Mouse (Mus musculus) liver, embryonic 16.5 days (tissue): ENCODE results near the gene Olfr916. TPM values are rescaled to one million over a fixed set of nuclear protein-coding genes. Genes with fewer than 3 reads are reported as not detected.

Experiments used
- ATAC-seq: fragments of 200-750 bp; cut with Nextera tagmentation; 2 replicates; pipeline ENCODE4 v1.8.0; 2017; ENCODE audit warnings: low read depth, mild to moderate bottlenecking, moderate number of reproducible peaks, moderate library complexity
- H3K27ac ChIP-seq: fragments of 300-500 bp; sonication (generic); 2 replicates; pipeline ENCODE4 v1.5.1; 2014; ENCODE audit warnings: mild to moderate bottlenecking, low read length
- H3K27me3 ChIP-seq: fragments of 300-500 bp; sonication (generic); 2 replicates; pipeline ENCODE4 v1.6.1; 2014; ENCODE audit warnings: low read depth, low read length, mixed read lengths; ENCODE audit not compliant: control insufficient read depth, insufficient read depth
- H3K36me3 ChIP-seq: fragments of 300-500 bp; sonication (generic); 2 replicates; pipeline ENCODE4 v1.6.1; 2014; ENCODE audit warnings: mild to moderate bottlenecking; ENCODE audit not compliant: control insufficient read depth, insufficient read depth
- H3K4me1 ChIP-seq: fragments of 300-500 bp; sonication (generic); 2 replicates; pipeline ENCODE4 v1.6.1; 2014; ENCODE audit warnings: low read depth, low read length, mixed read lengths; ENCODE audit not compliant: control insufficient read depth
- H3K4me2 ChIP-seq: fragments of 300-500 bp; sonication (generic); 2 replicates; pipeline ENCODE4 v1.6.1; 2014; ENCODE audit warnings: low read depth, low read length, mixed read lengths
- H3K4me3 ChIP-seq: fragments of 300-500 bp; sonication (generic); 2 replicates; pipeline ENCODE4 v1.5.1; 2014; ENCODE audit warnings: low read depth, mild to moderate bottlenecking, low read length
- H3K9ac ChIP-seq: fragments of 300-500 bp; sonication (generic); 2 replicates; pipeline ENCODE4 v1.6.1; 2014; ENCODE audit warnings: low read depth, low read length
- H3K9me3 ChIP-seq: fragments of 300-500 bp; sonication (generic); replicated peaks from 2 replicates; pipeline ENCODE4 v1.6.1; 2016; ENCODE audit warnings: low read length; ENCODE audit not compliant: control insufficient read depth
- WGBS: fragments of 180-500 bp; shearing (Covaris S2); extraction: QIAGEN DNeasy Blood & Tissue Kit; methylation state at CpG from one replicate; pipeline ENCODE4 v1.1.7; 2014; ENCODE audit not compliant: insufficient replicate concordance; 5-methylcytosine and 5-hydroxymethylcytosine counted together
- polyA plus RNA-seq: library from polyadenylated mRNA; unstranded; fragments of >200 nt; fragmentation: Nextera tagmentation; extraction: Ambion mirVana; gene quantifications from 2 replicates; pipeline ENCODE4 v1.2.1, GENCODE M21; 2015

The Olfr916 gene
- not detected in 2 replicates for polyA plus RNA-seq

DNA sequence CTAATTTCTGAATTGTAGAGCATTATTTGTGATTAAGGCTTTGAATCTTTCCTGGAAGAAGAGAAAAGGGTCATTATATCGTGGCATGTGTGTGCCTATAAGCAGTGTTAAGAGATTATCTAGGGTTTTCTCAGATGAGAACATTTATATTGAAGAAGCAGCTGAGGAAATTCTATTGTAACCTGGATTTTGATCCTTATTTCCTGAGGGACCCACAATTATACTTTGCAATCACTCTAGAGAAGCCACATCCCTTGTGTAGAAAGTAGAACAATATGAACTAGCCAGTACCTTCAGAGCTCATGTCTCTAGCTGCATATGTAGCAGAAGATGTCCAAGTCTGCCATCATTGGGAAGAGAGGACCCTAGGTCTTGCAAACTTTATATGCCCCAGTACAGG is at the start of gene Olfr916:
Gene Olfr916, minus strand, starts transcription at position 101 of the 400 bp plus-strand sequence.
- WGBS = 26% methylated on average over 1 of the region's 1 CpGs
- H3K4me3 ChIP-seq = no peak within 1 kb of the TSS
- H3K27ac ChIP-seq = no peak within 1 kb of the TSS
- no peaks in the 10 kb centered on the region for H3K27me3 ChIP-seq
- no peak within 1 kb of the TSS for H3K4me2 ChIP-seq
- H3K36me3 ChIP-seq = no peaks in the 10 kb centered on the region
- no peaks in the 10 kb centered on the region for H3K9me3 ChIP-seq
- ATAC-seq = no peak
- H3K4me1 ChIP-seq = no peaks in the 10 kb centered on the region
- no peak within 1 kb of the TSS for H3K9ac ChIP-seq

DNA sequence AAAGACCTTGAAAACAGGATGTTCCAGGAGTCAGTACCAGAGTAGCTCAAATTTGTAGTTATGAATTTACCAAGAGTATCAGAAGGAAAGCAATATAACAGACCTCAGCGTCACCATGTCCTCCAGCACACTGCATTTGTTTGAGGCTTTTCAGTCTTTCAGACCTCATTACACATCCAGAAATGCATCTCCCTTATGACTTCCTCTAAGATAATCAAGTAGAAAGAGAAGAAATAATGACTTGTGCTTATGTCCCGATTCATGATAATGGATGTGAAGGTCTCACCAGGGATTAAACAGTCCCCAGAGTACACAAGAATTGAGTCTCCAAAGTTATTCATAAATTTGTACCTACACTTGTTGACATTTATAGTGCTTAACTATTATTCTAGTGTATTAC is 14.8 kb upstream of the Olfr916 start, which contains the start of gene Olfr918:
Gene Olfr918, minus strand, starts transcription at position 101 of the 400 bp plus-strand sequence.
- Histone ChIP-seq H3K36me3 (no peaks in the 10 kb centered on the region), H3K4me2 (no peak within 1 kb of the TSS), H3K27ac (no peak within 1 kb of the TSS), H3K9me3 (no peaks in the 10 kb centered on the region), H3K4me3 (no peak within 1 kb of the TSS), H3K27me3 (no peaks in the 10 kb centered on the region), H3K4me1 (no peaks in the 10 kb centered on the region), H3K9ac (no peak within 1 kb of the TSS)
- 59% methylated on average over 2 of the region's 2 CpGs for WGBS
- ATAC-seq = no peak

- Histone ChIP-seq H3K9me3 (no peaks in the 10 kb centered on the region), H3K36me3 (no peaks in the 10 kb centered on the region), H3K27me3 (no peaks in the 10 kb centered on the region), H3K4me2 (no peak overlapping the region), H3K27ac (no peak overlapping the region), H3K4me1 (no peaks in the 10 kb centered on the region), H3K4me3 (no peak overlapping the region), H3K9ac (no peak overlapping the region)
- 35% methylated on average over 2 of the region's 2 CpGs for WGBS
- ATAC-seq = no peak
These were observed 13.2 kb upstream of the Olfr916 start for GRCm38 (mm10) chr9:38672887-38673286.

DNA sequence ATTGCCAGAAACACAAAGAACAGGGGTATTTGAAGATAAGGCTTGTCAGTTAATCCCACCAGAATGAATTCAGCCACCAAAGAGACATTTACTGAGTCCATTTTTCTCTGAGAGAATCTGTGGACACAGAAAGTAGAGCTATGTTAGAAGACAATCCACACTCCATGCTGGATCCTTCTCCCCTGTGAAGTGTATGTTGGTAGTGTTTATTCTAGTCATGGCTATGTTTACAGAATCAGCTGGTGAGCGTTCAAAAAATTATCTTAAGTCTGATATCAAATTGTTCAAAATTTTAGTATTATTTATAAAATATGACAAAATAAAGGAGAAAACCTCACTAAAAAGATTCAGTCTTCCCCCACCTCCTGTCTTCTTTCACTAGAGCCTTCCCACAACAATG is 6.1 kb upstream of the Olfr916 start, which contains the start of gene Olfr917:
Gene Olfr917, minus strand, starts transcription at position 101 of the 400 bp plus-strand sequence.
- no peak for ATAC-seq
- H3K4me1 ChIP-seq = no peaks in the 10 kb centered on the region
- no peaks in the 10 kb centered on the region for H3K9me3 ChIP-seq
- 46% methylated on average over 1 of the region's 1 CpGs for WGBS
- H3K27me3 ChIP-seq = no peaks in the 10 kb centered on the region
- H3K4me3 ChIP-seq = no peak within 1 kb of the TSS
- no peak within 1 kb of the TSS for H3K27ac ChIP-seq
- H3K9ac ChIP-seq = no peak within 1 kb of the TSS
- H3K4me2 ChIP-seq = no peak within 1 kb of the TSS
- H3K36me3 ChIP-seq = no peaks in the 10 kb centered on the region

GRCm38 (mm10) chr9:38632406-38632805 is 27.3 kb downstream of the Olfr916 start:
- Histone ChIP-seq H3K27me3 (no peaks in the 10 kb centered on the region), H3K4me1 (no peaks in the 10 kb centered on the region), H3K4me2 (no peak overlapping the region), H3K9me3 (no peaks in the 10 kb centered on the region), H3K27ac (no peak overlapping the region), H3K9ac (no peak overlapping the region), H3K36me3 (no peaks in the 10 kb centered on the region), H3K4me3 (no peak overlapping the region)
- ATAC-seq = no peak
- 59% methylated on average over 4 of the region's 4 CpGs for WGBS

Other genes with a start within 250 kb of the Olfr916 start
- not detected in 2 replicates for gene Olfr901, start 230.4 kb downstream of the Olfr916 start, polyA plus RNA-seq
- gene Olfr902, start 212.2 kb downstream of the Olfr916 start, polyA plus RNA-seq = not detected in 2 replicates
- not detected in 2 replicates for gene Olfr904, start 196.7 kb downstream of the Olfr916 start, polyA plus RNA-seq
- not detected in 2 replicates for gene Olfr905, start 188.8 kb downstream of the Olfr916 start, polyA plus RNA-seq
- gene Olfr906, start 172.8 kb downstream of the Olfr916 start, polyA plus RNA-seq = not detected in 2 replicates
- gene Olfr907, start 164.1 kb downstream of the Olfr916 start, polyA plus RNA-seq = not detected in 2 replicates
- not detected in 2 replicates for gene Olfr911-ps1, start 138.3 kb downstream of the Olfr916 start, polyA plus RNA-seq
- not detected in 2 replicates for gene Olfr910, start 122.0 kb downstream of the Olfr916 start, polyA plus RNA-seq
- gene Olfr912, start 79.7 kb downstream of the Olfr916 start, polyA plus RNA-seq = not detected in 2 replicates
- not detected in 2 replicates for gene Olfr913, start 67.1 kb downstream of the Olfr916 start, polyA plus RNA-seq
- gene Olfr914, start 54.8 kb downstream of the Olfr916 start, polyA plus RNA-seq = not detected in 2 replicates
- not detected in 2 replicates for gene Olfr917, start 6.0 kb upstream of the Olfr916 start, polyA plus RNA-seq
- not detected in 2 replicates for gene Olfr918, start 14.7 kb upstream of the Olfr916 start, polyA plus RNA-seq
- gene Olfr919, start 43.8 kb upstream of the Olfr916 start, polyA plus RNA-seq = not detected in 2 replicates
- 9.0 and 9.5 TPM in 2 replicates for gene Vwa5a, start 58.4 kb upstream of the Olfr916 start, polyA plus RNA-seq
- gene Olfr920, start 92.4 kb upstream of the Olfr916 start, polyA plus RNA-seq = not detected in 2 replicates
- not detected in 2 replicates for gene Olfr921, start 113.2 kb upstream of the Olfr916 start, polyA plus RNA-seq
- not detected in 2 replicates for gene Olfr922, start 154.7 kb upstream of the Olfr916 start, polyA plus RNA-seq
- not detected in 2 replicates for gene Olfr923, start 166.7 kb upstream of the Olfr916 start, polyA plus RNA-seq
- gene Olfr924, start 184.6 kb upstream of the Olfr916 start, polyA plus RNA-seq = not detected in 2 replicates
- gene Olfr26, start 195.2 kb upstream of the Olfr916 start, polyA plus RNA-seq = not detected in 2 replicates
- not detected in 2 replicates for gene Olfr926, start 217.3 kb upstream of the Olfr916 start, polyA plus RNA-seq